Mouse (Mus musculus) stomach, embryonic 14.5 days (tissue): Measurements from ENCODE around the gene Ppp1r12c. TPM values are rescaled to one million over a fixed set of nuclear protein-coding genes. Genes with fewer than 3 reads are reported as not detected.
A peak's percentile ranks its signal among the peaks of the same experiment; 100 is the strongest.
"Not testable (repeated sequence)": the region's sequence is repeated elsewhere in the genome, so short reads cannot be mapped to it uniquely, and the experiment has no call there.

Source experiments
- ATAC-seq: fragments of 200-750 bp; cut with Nextera tagmentation; 2 replicates; pipeline ENCODE4 v1.8.0; 2017; ENCODE audit warnings: low read depth, moderate TSS enrichment; ENCODE audit not compliant: insufficient number of reproducible peaks, insufficient read depth, low FRiP score
- H3K27ac ChIP-seq: fragments of 300-500 bp; sonication (generic); 2 replicates; pipeline ENCODE4 v1.5.1; 2014; ENCODE audit warnings: mild to moderate bottlenecking, low read length, moderate library complexity, mixed read lengths
- H3K27me3 ChIP-seq: fragments of 300-500 bp; sonication (generic); 2 replicates; pipeline ENCODE4 v1.6.1; 2014; ENCODE audit warnings: low read length, control low read depth, mixed read lengths; ENCODE audit not compliant: control insufficient read depth, insufficient read depth
- H3K36me3 ChIP-seq: fragments of 300-500 bp; sonication (generic); 2 replicates; pipeline ENCODE4 v1.6.1; 2014; ENCODE audit warnings: mild to moderate bottlenecking, control low read depth, low read length, moderate library complexity, mixed read lengths; ENCODE audit not compliant: control insufficient read depth, insufficient read depth
- H3K4me1 ChIP-seq: fragments of 300-500 bp; sonication (generic); 2 replicates; pipeline ENCODE4 v1.6.1; 2014; ENCODE audit warnings: low read length, control low read depth, mixed read lengths; ENCODE audit not compliant: control insufficient read depth, insufficient read depth
- H3K4me2 ChIP-seq: fragments of 300-500 bp; sonication (generic); replicated peaks from 2 replicates; pipeline ENCODE4 v1.6.1; 2014; ENCODE audit warnings: low read depth, low read length, control low read depth
- H3K4me3 ChIP-seq: fragments of 300-500 bp; sonication (generic); 2 replicates; pipeline ENCODE4 v1.5.1; 2014; ENCODE audit warnings: low read depth, low read length, control low read depth
- H3K9ac ChIP-seq: fragments of 300-500 bp; sonication (generic); replicated peaks from 2 replicates; pipeline ENCODE4 v1.6.1; 2014; ENCODE audit warnings: low read depth, mild to moderate bottlenecking, control low read depth, low read length, moderate library complexity, mixed read lengths
- H3K9me3 ChIP-seq: fragments of 300-500 bp; sonication (generic); 2 replicates; pipeline ENCODE4 v1.6.1; 2016; ENCODE audit warnings: low read depth, low read length, control low read depth; ENCODE audit not compliant: control insufficient read depth
- WGBS: fragments of 180-500 bp; shearing (Covaris S2); extraction: QIAGEN DNeasy Blood & Tissue Kit; methylation state at CpG from one replicate; pipeline ENCODE4 v1.1.7; 2014; 5-methylcytosine and 5-hydroxymethylcytosine counted together
- polyA plus RNA-seq: library from polyadenylated mRNA; unstranded; fragments of >200 nt; fragmentation: Nextera tagmentation; extraction: Ambion mirVana; gene quantifications from 2 replicates; pipeline ENCODE4 v1.2.1, GENCODE M21; 2014

Gene Ppp1r12c
- polyA plus RNA-seq, 1 experiment from 2014 or later = 47.2 TPM

- Histone ChIP-seq H3K4me3 (no peak overlapping the region), H3K9me3 (no peaks in the 10 kb centered on the region), H3K9ac (no peak overlapping the region), H3K4me2 (no peak overlapping the region), H3K27ac (no peak overlapping the region), H3K27me3 (no peaks in the 10 kb centered on the region), H3K36me3 (no peaks in the 10 kb centered on the region), H3K4me1 (no peaks in the 10 kb centered on the region)
- WGBS = 87% methylated on average over 4 of the region's 4 CpGs
- no peak for ATAC-seq
Observed at GRCm38 (mm10) chr7:4536369-4536768, 34.9 kb upstream of the Ppp1r12c start.

DNA sequence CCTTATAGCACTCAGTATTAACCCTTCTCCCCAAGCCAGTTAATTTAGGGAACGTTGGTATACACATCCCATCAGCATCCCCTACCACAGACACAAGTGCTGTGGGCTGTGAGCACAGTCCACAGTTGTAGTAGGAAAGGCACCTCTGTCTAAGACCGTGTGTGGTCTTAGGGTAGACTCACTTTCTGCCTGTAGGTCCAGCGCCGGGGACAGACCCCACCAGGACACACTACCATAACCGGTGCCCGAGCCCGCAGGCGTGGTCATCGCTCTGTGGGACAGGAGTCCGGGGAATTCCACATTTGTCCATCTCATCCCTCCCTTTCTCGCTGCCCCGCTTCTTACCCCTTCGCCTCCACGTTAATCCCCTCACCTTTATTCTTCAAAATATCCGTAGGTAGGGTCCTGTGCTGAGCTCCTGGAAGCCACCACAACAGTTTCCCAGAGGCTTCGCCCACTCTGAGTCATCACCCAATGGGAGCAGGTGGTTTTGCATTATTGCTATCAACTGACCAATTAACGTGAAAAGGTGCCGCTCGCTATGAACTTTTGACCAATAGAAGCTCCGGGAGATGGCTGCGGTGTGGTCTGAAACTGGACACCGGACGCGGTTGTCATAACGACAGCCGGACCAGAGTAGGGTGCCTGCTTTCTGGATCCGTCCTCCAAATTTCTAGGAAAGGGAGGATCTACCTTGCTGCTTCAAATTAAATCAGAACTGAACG, 30.7 kb upstream of the Ppp1r12c start, which contains the start of gene Dnaaf3:
Gene Dnaaf3 (minus strand): TSS at position 449 of the 725 bp plus-strand sequence.
- Histone ChIP-seq H3K4me2 (peak within 1 kb of the TSS; percentile 50), H3K9me3 (no peaks in the 10 kb centered on the region), H3K27me3 (no peaks in the 10 kb centered on the region), H3K4me3 (peak within 1 kb of the TSS; percentile 27), H3K27ac (no peak within 1 kb of the TSS), H3K4me1 (no peaks in the 10 kb centered on the region), H3K36me3 (no peaks in the 10 kb centered on the region), H3K9ac (no peak within 1 kb of the TSS)
- peak; percentile 96 for ATAC-seq
- WGBS = 3% methylated on average over 28 of the region's 28 CpGs

- H3K4me2 ChIP-seq, H3K27me3 ChIP-seq, H3K4me1 ChIP-seq, H3K4me3 ChIP-seq, ATAC-seq, H3K36me3 ChIP-seq, H3K9ac ChIP-seq, H3K9me3 ChIP-seq, H3K27ac ChIP-seq: not testable (repeated sequence)
- WGBS = 39% methylated on average over 8 of the region's 8 CpGs
Observed at GRCm38 (mm10) chr7:4530166-4530565, 28.7 kb upstream of the Ppp1r12c start.

- Histone ChIP-seq H3K4me2 (peak overlapping the region; percentile 54), H3K9ac (no peak overlapping the region), H3K27ac (no peak overlapping the region), H3K4me3 (no peak overlapping the region), H3K36me3 (no peaks in the 10 kb centered on the region), H3K4me1 (no peaks in the 10 kb centered on the region), H3K9me3 (no peaks in the 10 kb centered on the region), H3K27me3 (no peaks in the 10 kb centered on the region)
- WGBS = 47% methylated on average over 18 of the region's 18 CpGs
- no peak for ATAC-seq
Observed at GRCm38 (mm10) chr7:4527302-4527689, 25.8 kb upstream of the Ppp1r12c start.

GRCm38 (mm10) chr7:4526341-4527301, 25.1 kb upstream of the Ppp1r12c start:
- Histone ChIP-seq H3K4me3 (peak overlapping the region; percentile 31), H3K9me3 (no peaks in the 10 kb centered on the region), H3K4me1 (no peaks in the 10 kb centered on the region), H3K36me3 (no peaks in the 10 kb centered on the region), H3K9ac (peak overlapping the region; percentile 25; the same call in 1 of the 2 replicates), H3K4me2 (peak overlapping the region; percentile 54), H3K27ac (peak overlapping the region; percentile 39; the same call in 1 of the 2 replicates), H3K27me3 (no peaks in the 10 kb centered on the region)
- 26% methylated on average over 40 of the region's 40 CpGs for WGBS
- ATAC-seq = peak; percentile 90

DNA sequence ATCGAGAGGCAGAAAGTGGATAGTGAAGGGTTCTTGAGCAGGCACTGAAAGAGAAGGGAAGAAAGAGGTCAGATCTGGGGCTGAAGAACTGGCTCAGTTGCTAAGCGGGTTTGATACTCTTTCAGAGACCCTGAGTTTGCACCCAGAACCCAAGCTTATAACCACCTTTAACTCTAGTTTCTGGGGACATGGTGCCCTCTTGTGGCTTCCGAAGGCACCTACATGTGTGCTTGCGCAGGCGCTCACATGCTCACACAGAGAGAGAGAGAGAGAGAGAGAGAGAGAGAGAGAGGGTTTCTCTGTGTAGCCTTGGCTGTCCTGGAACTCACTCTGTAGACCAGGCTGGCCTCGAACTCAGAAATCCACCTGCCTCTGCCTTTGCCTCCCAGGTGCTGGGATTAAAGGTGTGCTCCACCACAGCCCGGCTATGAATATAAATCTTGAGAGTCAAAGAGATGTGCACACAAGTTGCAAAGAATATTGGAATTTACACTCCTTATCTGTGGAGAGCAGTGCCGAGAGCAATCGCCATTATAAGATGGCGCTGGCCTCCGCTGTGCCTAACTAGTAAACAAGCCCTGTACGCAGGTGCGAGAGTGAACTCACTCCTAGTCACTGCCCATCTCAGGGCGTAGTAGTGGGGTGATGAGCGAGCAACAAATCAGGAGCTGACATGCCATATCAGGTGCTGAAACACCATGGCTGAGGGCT, 22.9 kb upstream of the Ppp1r12c start, which contains the start of gene Tnni3:
Gene Tnni3 (minus strand): TSS at position 18 of the 711 bp plus-strand sequence.
- not testable (repeated sequence) for H3K9me3 ChIP-seq, H3K4me1 ChIP-seq, H3K4me2 ChIP-seq, H3K9ac ChIP-seq, H3K27me3 ChIP-seq, H3K36me3 ChIP-seq, ATAC-seq, H3K4me3 ChIP-seq, H3K27ac ChIP-seq
- WGBS = 72% methylated on average over 15 of the region's 15 CpGs

DNA sequence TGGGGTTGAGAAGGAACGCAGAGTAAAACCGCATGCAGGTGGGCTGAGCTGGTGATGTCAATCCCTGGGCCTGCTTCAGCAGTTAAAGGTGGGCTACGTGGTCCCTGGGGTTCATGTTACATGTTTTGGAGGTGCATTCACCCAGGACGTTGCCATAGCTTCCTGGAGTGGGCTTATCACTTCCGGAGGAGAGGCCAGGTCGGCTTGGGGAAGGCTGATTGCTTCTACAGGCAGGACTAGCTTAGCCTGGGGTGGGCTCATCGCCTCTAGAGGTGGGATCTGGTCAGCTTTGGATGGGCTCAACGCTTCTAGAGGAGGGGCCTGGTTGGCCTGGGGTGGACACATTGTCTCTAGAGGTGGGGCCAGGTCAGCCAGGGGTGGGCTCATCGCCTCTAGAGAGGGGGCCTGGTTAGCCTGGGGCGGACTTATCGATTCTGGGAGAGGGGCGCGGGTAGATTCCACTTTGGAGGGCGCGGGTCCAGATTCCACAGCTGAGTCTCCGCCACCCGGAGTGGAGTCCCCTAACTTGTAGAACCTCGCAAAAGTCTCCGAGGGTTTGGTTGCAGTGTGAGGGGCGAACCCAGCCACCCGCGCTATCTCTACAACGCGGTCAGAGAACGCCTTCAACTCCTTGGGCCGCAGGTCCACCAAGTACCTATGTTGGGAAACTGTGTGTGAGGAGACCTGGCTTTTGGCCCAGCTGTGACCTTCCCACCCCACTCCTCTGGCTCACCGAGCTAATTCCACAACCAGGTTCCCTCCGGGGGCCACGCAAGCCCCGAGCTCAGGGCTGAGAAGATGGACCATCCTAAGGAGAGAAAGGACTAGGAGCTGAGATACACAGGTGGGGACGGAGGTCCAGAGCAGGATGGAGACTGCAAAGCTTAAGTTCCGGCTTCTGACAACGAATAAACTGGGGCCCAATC, 22.0 kb upstream of the Ppp1r12c start:
- H3K9me3 ChIP-seq = no peaks in the 10 kb centered on the region
- H3K27me3 ChIP-seq = no peaks in the 10 kb centered on the region
- WGBS = 90% methylated on average over 33 of the region's 33 CpGs
- H3K27ac ChIP-seq = no peak overlapping the region
- H3K36me3 ChIP-seq = no peaks in the 10 kb centered on the region
- H3K9ac ChIP-seq = no peak overlapping the region
- ATAC-seq = no peak
- H3K4me1 ChIP-seq = no peaks in the 10 kb centered on the region
- no peak overlapping the region for H3K4me2 ChIP-seq
- H3K4me3 ChIP-seq = no peak overlapping the region
